Mouse (Mus musculus) stomach, embryonic 14.5 days (tissue): ENCODE data around the gene Camkk2. TPM values are rescaled to one million over a fixed set of nuclear protein-coding genes. Genes with fewer than 3 reads are reported as not detected.

Experiments
- ATAC-seq: fragments of 200-750 bp; cut with Nextera tagmentation; 2 replicates; pipeline ENCODE4 v1.8.0; 2017; ENCODE audit warnings: low read depth, moderate TSS enrichment; ENCODE audit not compliant: insufficient number of reproducible peaks, insufficient read depth, low FRiP score
- H3K27ac ChIP-seq: fragments of 300-500 bp; sonication (generic); 2 replicates; pipeline ENCODE4 v1.5.1; 2014; ENCODE audit warnings: mild to moderate bottlenecking, low read length, moderate library complexity, mixed read lengths
- H3K27me3 ChIP-seq: fragments of 300-500 bp; sonication (generic); 2 replicates; pipeline ENCODE4 v1.6.1; 2014; ENCODE audit warnings: low read length, control low read depth, mixed read lengths; ENCODE audit not compliant: control insufficient read depth, insufficient read depth
- H3K36me3 ChIP-seq: fragments of 300-500 bp; sonication (generic); 2 replicates; pipeline ENCODE4 v1.6.1; 2014; ENCODE audit warnings: mild to moderate bottlenecking, control low read depth, low read length, moderate library complexity, mixed read lengths; ENCODE audit not compliant: control insufficient read depth, insufficient read depth
- H3K4me1 ChIP-seq: fragments of 300-500 bp; sonication (generic); 2 replicates; pipeline ENCODE4 v1.6.1; 2014; ENCODE audit warnings: low read length, control low read depth, mixed read lengths; ENCODE audit not compliant: control insufficient read depth, insufficient read depth
- H3K4me2 ChIP-seq: fragments of 300-500 bp; sonication (generic); replicated peaks from 2 replicates; pipeline ENCODE4 v1.6.1; 2014; ENCODE audit warnings: low read depth, low read length, control low read depth
- H3K4me3 ChIP-seq: fragments of 300-500 bp; sonication (generic); 2 replicates; pipeline ENCODE4 v1.5.1; 2014; ENCODE audit warnings: low read depth, low read length, control low read depth
- H3K9ac ChIP-seq: fragments of 300-500 bp; sonication (generic); replicated peaks from 2 replicates; pipeline ENCODE4 v1.6.1; 2014; ENCODE audit warnings: low read depth, mild to moderate bottlenecking, control low read depth, low read length, moderate library complexity, mixed read lengths
- H3K9me3 ChIP-seq: fragments of 300-500 bp; sonication (generic); 2 replicates; pipeline ENCODE4 v1.6.1; 2016; ENCODE audit warnings: low read depth, low read length, control low read depth; ENCODE audit not compliant: control insufficient read depth
- WGBS: fragments of 180-500 bp; shearing (Covaris S2); extraction: QIAGEN DNeasy Blood & Tissue Kit; methylation state at CpG from one replicate; pipeline ENCODE4 v1.1.7; 2014; 5-methylcytosine and 5-hydroxymethylcytosine counted together
- polyA plus RNA-seq: library from polyadenylated mRNA; unstranded; fragments of >200 nt; fragmentation: Nextera tagmentation; extraction: Ambion mirVana; gene quantifications from 2 replicates; pipeline ENCODE4 v1.2.1, GENCODE M21; 2014

The Camkk2 gene
- 25.7 and 28.2 TPM in 2 replicates for polyA plus RNA-seq

DNA sequence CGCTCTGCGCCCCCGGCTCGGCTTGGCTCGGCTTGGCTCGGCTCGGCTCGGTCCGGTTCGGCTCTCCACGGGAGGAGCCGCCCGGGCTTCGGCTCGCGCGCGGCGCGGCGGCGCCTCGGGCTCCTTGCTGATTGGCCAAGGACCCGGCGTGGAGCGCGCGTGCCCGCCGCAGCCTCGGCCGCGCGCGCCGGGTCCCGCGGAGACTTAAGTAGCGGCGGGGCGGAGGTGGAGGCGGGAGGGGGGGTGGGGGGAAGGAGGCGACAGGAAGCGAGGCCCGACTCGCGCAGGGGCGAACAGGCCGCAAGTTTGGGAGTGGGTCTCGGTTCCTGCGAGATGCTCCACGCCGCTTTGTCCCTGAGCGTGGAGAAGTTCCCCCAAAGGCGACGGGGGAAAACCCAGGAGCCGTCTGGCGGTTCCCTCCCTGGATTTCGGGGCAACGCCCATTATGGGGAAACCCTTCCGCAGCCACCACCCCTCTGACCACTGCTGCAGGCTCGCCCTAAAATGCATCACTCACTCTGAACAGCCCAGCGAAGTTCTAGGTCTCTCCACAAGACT, at the start of gene Camkk2:
Gene Camkk2 (minus strand): TSS at position 133 of the 558 bp plus-strand sequence.
- peak within 1 kb of the TSS; percentile 81 for H3K4me3 ChIP-seq
- H3K9me3 ChIP-seq = no peaks in the 10 kb centered on the region
- 0 out of 2 replicates have a peak, but pooled peaks cover 3% of the 10 kb centered on the region for H3K4me1 ChIP-seq
- WGBS = under 1% methylated on average over 53 of the region's 63 CpGs
- peak within 1 kb of the TSS; percentile 78 for H3K4me2 ChIP-seq
- H3K36me3 ChIP-seq = no peaks in the 10 kb centered on the region
- H3K27ac ChIP-seq = peak within 1 kb of the TSS; percentile 67; the same call in 1 of the 2 replicates
- ATAC-seq = peak; percentile 85
- H3K27me3 ChIP-seq = no peaks in the 10 kb centered on the region
- H3K9ac ChIP-seq = peak within 1 kb of the TSS; percentile 89

DNA sequence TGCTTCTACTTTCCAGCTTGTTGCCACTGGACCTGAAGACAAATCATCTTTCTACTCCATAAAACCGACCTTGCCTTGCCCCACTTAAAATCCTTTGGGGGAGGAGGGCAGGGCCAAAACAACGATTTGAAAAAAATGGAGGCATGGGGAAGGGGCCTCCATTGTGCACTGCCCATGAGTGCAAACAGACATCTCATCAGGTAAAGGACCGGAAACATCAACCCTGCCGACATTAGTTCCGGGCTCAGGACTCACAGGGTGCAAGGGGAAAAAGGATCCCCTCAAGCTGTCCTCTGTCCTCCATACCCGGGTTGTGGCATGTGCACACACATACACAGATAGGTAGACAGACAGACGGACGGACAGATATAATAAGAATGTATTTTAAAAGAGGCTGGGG, 45.9 kb upstream of the Camkk2 start:
- Histone ChIP-seq H3K9me3 (no peaks in the 10 kb centered on the region), H3K36me3 (no peaks in the 10 kb centered on the region), H3K9ac (no peak overlapping the region), H3K4me1 (peaks cover 2% of the 10 kb centered on the region; the same call in 1 of the 2 replicates), H3K4me2 (no peak overlapping the region), H3K27me3 (no peaks in the 10 kb centered on the region), H3K4me3 (no peak overlapping the region), H3K27ac (no peak overlapping the region)
- no peak for ATAC-seq
- WGBS = 78% methylated on average over 8 of the region's 8 CpGs

DNA sequence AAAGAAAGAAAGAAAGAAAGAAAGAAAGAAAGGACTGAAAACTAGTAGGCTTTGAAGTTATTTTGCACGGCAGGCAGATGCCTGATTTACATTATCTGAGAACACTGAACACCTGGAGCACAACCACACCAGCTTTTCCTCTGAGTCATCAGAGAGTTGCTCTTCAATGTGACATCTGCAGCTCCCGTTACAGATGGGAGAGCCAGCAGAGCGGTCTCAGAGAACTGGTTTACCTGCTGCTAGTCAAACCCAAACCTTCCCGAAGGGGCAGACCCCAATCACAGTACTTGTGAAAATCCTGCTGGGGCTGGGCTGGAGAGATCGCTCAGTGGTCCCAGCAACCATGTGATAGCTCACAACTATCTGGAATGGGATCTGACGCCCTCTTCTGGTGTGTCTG, 45.2 kb upstream of the Camkk2 start:
- Histone ChIP-seq H3K4me3 (no peak overlapping the region), H3K4me1 (peaks cover 6% of the 10 kb centered on the region; the same call in 1 of the 2 replicates), H3K27ac (no peak overlapping the region), H3K4me2 (no peak overlapping the region), H3K9me3 (no peaks in the 10 kb centered on the region), H3K9ac (no peak overlapping the region), H3K27me3 (no peaks in the 10 kb centered on the region), H3K36me3 (peaks cover under 1% of the 10 kb centered on the region; the same call in 1 of the 2 replicates)
- 58% methylated on average over 6 of the region's 6 CpGs for WGBS
- ATAC-seq = no peak

DNA sequence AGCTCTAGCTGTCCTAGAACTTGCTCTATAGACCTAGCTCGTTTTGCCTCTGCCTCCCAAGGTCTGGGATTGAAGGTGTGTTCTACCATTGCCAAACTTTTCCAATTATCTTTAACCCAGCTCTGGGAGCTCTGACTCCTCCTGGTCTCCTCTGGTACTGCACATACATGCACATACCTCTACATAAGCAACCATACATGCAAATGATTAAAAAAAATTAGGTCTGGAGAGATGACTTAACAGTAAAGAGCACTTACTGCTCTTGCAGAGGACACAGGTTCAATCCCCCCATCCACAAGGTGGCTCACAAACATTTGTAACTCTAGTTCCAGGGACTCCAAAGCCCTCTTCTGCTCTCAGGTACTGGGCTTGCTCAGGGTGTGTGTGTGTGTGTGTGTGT, 44.8 kb upstream of the Camkk2 start:
- Histone ChIP-seq H3K27ac (no peak overlapping the region), H3K36me3 (peaks cover 4% of the 10 kb centered on the region; the same call in 1 of the 2 replicates), H3K4me2 (no peak overlapping the region), H3K4me3 (no peak overlapping the region), H3K9me3 (no peaks in the 10 kb centered on the region), H3K4me1 (peaks cover 9% of the 10 kb centered on the region; the same call in 1 of the 2 replicates), H3K27me3 (no peaks in the 10 kb centered on the region), H3K9ac (no peak overlapping the region)
- WGBS = 69% methylated on average over 1 of the region's 1 CpGs
- no peak for ATAC-seq

DNA sequence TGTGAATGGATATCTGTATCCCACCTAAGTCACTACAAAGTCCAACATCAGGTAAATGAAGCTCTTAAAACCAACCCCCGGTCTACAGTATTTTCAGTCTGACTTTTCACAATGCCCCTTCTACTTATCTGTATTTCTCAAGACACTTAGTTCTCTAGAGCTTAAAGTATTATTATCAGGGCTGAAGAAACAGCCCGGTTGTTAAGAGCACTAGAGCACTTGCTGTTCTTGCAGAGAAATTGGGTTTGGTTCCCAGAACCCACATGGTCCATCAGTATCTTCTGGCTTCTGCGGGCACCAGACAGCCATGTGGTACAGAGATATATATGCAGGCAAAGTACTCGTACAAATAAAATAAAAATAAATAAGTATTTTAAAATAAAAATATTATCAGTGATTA, 43.2 kb upstream of the Camkk2 start:
- peaks cover 9% of the 10 kb centered on the region; the same call in 1 of the 2 replicates for H3K4me1 ChIP-seq
- 92% methylated on average over 4 of the region's 4 CpGs for WGBS
- no peaks in the 10 kb centered on the region for H3K27me3 ChIP-seq
- H3K9me3 ChIP-seq = no peaks in the 10 kb centered on the region
- H3K27ac ChIP-seq = no peak overlapping the region
- H3K9ac ChIP-seq = no peak overlapping the region
- no peak overlapping the region for H3K4me3 ChIP-seq
- H3K36me3 ChIP-seq = peaks cover 19% of the 10 kb centered on the region
- ATAC-seq = no peak
- H3K4me2 ChIP-seq = no peak overlapping the region

DNA sequence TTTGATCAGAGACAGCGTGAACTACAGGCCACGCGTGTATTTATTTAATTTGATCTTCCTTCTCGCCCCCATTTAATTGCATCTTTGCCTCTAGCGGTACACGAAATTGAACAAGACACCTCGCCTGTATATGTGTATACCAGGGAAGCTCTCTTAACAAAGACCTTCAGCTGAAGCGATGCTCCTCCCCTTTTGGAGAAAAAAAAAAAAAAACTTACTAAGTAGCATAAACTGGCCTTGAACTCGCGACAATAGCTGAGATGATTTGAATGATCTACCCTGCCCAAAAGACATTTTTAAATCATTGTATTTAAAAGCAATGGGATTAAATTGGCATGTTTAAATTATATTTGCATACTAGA, 42.3 kb upstream of the Camkk2 start:
- 1% methylated on average over 10 of the region's 10 CpGs for WGBS
- Histone ChIP-seq H3K9ac (peak overlapping the region; percentile 69), H3K9me3 (no peaks in the 10 kb centered on the region), H3K27me3 (no peaks in the 10 kb centered on the region), H3K27ac (peak overlapping the region; percentile 96), H3K4me3 (peak overlapping the region; percentile 60), H3K36me3 (peaks cover 27% of the 10 kb centered on the region), H3K4me1 (peaks cover 9% of the 10 kb centered on the region; the same call in 1 of the 2 replicates), H3K4me2 (peak overlapping the region; percentile 30; the same call in 1 of the 2 replicates)
- peak; percentile 28; the same call in 1 of the 2 replicates for ATAC-seq

DNA sequence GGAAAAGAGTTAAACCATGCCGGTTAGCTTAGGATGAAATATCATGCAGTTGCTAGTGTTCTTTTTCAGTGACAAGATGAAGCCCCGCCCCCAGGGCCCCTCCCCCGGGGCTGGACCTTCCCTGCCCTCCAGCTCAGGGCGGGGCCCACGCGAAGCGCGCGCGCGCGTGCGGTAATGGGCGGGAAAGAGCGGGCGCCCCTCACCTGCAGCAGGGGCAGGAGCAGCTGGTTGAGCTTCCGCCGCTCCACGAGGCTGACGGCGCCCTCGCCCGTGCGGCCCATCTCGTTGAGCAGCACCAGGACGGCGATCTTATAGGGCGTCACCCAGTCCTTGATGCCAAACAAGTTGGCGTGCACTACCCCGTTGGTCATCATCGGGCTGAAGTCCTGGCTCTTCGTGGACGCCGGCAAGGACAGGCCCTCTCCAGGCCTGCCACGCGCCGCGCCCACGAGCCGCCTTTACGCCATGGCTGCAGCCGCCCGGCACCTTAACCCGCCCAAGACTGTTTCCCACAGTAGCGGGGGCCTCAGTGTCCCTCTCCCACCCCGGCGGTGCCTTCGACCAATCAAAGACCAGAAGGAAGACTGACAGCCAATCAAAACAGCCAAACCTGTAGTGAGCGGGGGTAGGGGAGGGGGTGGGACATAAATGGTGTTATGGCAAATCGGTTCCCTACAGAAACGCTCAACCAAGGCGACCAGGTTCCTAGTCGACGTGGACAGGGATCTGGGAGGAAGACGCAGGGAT, 41.7 kb upstream of the Camkk2 start, which contains the start of gene Anapc5:
Gene Anapc5 (minus strand): TSS at position 563 of the 747 bp plus-strand sequence.
- Histone ChIP-seq H3K4me1 (peaks cover 9% of the 10 kb centered on the region; the same call in 1 of the 2 replicates), H3K4me2 (peak within 1 kb of the TSS; percentile 58), H3K9me3 (no peaks in the 10 kb centered on the region), H3K4me3 (peak within 1 kb of the TSS; percentile 60), H3K27ac (peak within 1 kb of the TSS; percentile 96), H3K36me3 (peaks cover 31% of the 10 kb centered on the region), H3K27me3 (no peaks in the 10 kb centered on the region), H3K9ac (peak within 1 kb of the TSS; percentile 69)
- ATAC-seq = peak; percentile 100
- WGBS = 0% methylated on average over 55 of the region's 55 CpGs

DNA sequence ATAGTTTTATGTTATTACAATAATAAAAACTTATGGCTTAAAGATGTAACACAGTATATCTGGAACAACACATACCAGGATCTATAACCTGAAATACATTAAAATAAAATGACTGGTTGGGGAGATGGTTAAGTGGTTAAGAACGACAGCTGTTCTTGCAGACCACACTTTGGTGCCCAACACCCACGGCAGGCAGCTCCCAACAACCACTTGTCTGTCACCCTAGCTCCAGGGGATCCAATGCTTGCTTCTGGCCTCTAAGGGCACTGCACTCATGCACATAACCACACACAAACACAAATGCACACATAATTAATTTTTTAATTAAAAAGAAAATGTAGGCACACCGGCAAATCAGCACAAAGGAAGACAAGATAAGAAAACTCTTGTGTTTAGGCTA, 33.5 kb upstream of the Camkk2 start:
- no peaks in the 10 kb centered on the region for H3K9me3 ChIP-seq
- peaks cover 67% of the 10 kb centered on the region for H3K36me3 ChIP-seq
- 88% methylated on average over 3 of the region's 3 CpGs for WGBS
- H3K9ac ChIP-seq = no peak overlapping the region
- H3K4me3 ChIP-seq = no peak overlapping the region
- no peak overlapping the region for H3K4me2 ChIP-seq
- H3K4me1 ChIP-seq = no peaks in the 10 kb centered on the region
- H3K27me3 ChIP-seq = no peaks in the 10 kb centered on the region
- no peak overlapping the region for H3K27ac ChIP-seq
- ATAC-seq = no peak
